Mouse (Mus musculus) C2C12 (cell line): ENCODE results near the gene Dram1.

ENCODE experiments used
- CTCF ChIP-seq: IDR thresholded peaks from one replicate; pipeline ENCODE4 v1.5.1; 2011; ENCODE audit not compliant: control insufficient read depth, insufficient read depth, insufficient read length
- MAX ChIP-seq: IDR thresholded peaks from one replicate; pipeline ENCODE4 v1.6.1; 2011; ENCODE audit warnings: mild to moderate bottlenecking, control low read depth

GRCm38 (mm10) chr10:88345899-88346401 lies 32.9 kb downstream of the Dram1 start:
- no peak for TF ChIP-seq CTCF
- TF ChIP-seq MAX = no peak
